Mouse (Mus musculus): Measurements from ENCODE around the gene Stxbp3.
"Not testable (repeated sequence)": the region's sequence is repeated elsewhere in the genome, so short reads cannot be mapped to it uniquely, and the experiment has no call there.

Gene Stxbp3

DNA sequence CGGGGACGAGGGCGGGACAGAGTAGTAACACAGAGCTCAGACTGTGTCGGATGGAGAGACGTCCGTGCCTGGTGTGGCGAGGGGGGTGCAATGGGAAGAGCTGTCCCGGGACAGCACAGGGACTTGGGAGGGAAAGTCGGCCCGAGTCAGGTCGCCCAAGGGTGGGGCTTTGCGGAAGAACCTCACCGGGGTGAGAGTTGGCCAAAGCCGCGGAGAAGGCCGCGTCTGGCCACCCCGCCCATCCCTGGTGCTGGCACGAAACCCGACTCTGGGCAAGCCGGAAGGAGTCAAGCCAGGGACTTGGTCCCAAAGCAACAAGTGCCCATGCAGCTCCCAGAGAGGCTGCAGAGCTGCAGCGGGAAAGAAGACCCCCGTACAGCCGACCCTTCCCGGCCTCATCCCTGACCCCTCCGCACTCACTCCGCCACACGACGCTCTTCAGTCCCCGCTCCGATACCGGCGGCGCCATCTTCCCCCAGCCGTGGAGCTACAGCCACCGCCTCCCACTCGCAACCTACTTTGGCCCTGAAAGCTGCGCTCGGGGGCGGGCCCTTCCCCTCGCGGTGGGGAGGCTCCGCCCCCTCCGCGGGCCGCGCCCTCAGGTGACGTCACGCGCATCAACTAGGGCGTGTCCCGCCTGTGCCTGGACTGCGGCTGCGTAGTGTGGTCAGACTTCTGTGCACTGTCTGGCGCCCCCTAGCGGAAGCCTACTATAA, at the start of gene Stxbp3:
Gene Stxbp3, minus strand, starts transcription at position 527 of the 716 bp plus-strand sequence.
- peak; percentile 98 for DNase-seq (ENCODE audit: low spot score)

DNA sequence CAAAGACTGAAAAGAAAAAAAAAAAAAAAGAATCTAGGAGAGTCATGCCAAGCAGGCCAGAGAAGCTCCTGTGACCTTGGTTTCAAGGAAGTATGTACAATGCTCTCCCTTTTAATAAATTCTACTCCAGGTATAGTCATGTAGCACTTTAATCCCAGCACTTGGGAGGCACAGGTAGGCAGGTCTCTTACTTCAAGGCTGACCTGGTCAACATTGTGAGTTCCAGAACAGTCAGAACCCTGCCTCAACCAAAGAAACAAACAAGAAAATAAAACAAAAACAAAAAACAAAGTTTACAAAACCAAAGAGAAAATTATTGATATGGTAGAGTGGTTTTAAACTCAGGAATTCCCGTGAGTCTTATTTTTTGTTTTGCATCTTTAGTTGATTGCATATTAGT, 49.6 kb upstream of the Stxbp3 start, which contains the start of gene Fndc7:
Gene Fndc7, minus strand, starts transcription at position 101 of the 400 bp plus-strand sequence.
- DNase-seq (ENCODE audit: low spot score): no peak

DNA sequence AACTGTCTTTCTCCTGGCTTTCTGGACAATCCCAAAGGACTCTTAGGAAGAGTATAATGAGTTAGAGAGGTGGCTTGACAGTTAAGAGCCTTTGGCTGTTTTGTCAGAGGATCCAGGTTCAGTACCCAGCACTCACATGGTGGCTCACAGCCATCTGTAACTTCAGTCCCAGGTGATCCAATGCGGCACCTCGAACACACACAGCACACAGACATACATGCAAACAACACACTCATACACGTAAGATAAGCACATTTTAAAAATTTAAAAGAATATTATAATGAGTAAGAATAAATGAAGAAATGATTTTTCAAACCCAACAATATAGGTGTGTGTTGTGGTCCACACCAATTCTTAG, 47.3 kb upstream of the Stxbp3 start:
- no peak for DNase-seq (ENCODE audit: low spot score)

DNA sequence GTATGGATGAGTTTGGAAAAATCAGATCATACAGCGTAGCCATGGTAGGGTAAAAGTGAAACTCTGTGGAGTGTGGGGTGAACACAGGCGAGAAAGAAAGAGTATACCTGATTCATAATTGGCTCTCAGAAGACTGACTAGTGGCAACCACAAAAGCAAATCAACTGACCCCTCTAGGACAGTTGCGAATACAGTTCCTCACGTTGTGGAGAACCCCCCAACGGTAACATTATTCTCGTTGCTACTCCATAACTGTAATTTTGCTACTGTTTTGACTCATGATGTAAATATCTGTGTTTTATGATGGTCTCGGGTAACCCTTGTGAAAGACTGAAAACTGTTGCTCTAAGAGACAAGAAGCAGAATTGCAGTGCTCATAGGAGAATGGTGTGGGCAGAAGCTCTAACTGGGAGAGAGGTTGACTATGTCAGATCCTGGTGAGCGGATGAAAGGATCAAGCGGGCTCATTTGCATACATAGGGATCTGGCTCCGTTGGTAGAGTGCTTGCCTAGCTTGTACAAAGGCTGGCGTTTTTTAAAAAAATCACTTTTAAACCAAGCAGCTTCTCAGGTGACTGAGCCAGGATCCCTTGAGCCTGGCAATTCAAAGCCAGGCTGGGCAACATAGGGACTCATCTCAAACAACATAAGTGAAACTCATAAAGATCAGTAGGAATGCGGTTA, 46.8 kb upstream of the Stxbp3 start:
- no peak for DNase-seq (ENCODE audit: low spot score)

DNA sequence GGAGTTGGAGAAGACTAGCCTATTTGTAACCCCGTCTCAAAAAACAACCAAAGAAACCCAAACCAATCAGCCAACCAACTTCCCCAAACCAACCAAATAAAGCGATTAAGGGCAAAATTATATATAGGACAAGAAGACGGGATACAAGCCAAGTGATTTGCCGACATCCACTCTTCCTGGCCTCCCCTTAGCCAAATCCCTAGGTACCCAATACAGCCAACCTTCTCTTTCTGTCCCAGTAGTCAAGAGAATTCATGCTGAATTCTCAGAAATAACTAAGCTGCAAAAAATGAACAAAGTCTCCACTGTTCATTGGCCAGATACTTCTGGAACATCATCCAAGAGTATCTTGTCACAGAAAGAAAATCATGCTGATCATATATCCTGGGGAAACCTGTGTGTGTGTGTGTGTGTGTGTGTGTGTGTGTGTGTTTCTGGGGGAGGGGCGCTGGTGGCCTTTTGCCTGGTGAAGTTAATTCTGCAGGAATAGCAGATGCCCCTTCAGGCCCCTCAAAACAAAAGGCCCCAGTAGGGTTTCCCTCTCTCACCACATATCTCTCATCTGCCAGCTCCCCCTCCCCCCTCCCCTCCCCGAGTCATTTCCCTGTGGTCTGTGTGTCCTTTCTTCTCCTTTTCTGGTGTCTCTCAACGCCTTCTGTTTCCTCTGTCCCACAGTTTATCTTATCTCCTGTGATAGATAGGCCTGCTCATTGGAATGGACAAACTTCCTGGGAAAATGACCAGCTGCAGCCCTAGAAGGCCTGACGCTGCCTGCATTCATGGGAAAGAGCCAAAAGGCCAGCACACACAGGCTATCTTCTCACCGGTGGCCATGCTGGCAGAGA, 45.6 kb upstream of the Stxbp3 start:
- DNase-seq (ENCODE audit: low spot score): no peak

DNA sequence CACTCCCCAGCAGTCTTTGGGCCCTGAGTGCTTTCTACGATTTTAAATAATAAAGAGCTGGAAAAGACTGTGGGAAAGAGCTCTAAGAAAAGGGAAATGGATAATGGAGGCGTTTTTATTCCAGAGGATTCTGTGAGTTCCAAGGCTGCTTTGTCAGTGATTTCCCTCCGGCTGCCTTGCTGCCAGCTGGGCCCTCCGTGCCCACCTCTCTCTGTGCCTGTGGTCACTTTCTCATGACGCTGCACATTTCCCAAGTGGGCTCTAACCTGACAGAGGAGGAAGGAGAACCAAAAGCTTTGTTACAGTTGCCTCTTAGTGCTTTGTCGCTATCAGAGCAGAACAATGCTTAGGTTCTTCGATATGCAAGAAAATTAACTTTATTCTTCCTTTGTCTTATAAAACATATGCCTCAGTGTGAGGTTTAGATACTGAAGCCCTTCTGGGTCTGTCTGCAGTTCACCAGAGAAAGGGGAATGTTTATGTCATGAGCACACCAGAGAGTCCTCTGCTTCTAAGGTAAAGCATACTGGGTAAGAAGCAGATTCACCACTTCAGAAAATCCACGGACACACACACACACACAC, 44.5 kb upstream of the Stxbp3 start:
- DNase-seq (ENCODE audit: low spot score): no peak

DNA sequence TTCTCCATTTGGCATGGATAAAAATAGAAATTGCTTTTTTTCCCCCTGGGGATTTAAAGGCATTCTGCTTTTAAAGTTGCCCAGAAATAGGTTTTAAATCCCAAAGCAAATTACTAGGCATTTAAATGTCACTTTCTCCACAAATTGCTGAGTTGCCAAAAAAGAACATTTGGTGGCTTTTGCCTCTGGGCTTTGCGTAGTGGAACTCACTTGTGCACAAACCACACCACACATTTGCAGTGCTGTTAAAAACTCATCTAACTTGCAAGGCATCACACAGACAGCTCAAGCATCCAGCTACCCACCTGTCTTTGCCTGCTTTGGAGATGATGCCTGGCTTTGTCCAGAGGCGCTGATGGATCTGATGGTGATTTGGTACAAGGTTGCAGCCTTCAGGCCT, 42.7 kb upstream of the Stxbp3 start:
- DNase-seq (ENCODE audit: low spot score): no peak

DNA sequence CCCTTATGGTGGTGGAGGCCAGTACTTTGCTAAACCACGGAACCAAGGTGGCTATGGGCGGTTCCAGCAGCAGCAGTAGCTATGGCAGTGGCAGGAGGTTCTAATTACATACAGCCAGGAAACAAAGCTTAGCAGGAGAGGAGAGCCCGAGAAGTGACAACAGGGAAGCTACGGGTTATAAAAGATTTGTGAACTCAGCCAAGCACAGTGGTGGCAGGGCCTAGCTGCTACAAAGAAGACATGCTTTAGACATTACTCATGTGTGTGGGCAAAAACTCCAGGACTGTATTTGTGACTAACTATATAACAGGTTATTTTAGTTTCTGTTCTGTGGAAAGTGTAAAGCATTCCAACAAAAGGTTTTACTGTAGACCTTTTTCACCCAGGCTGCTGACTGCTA, 41.5 kb upstream of the Stxbp3 start:
- not testable (repeated sequence) for DNase-seq (ENCODE audit: low spot score)

DNA sequence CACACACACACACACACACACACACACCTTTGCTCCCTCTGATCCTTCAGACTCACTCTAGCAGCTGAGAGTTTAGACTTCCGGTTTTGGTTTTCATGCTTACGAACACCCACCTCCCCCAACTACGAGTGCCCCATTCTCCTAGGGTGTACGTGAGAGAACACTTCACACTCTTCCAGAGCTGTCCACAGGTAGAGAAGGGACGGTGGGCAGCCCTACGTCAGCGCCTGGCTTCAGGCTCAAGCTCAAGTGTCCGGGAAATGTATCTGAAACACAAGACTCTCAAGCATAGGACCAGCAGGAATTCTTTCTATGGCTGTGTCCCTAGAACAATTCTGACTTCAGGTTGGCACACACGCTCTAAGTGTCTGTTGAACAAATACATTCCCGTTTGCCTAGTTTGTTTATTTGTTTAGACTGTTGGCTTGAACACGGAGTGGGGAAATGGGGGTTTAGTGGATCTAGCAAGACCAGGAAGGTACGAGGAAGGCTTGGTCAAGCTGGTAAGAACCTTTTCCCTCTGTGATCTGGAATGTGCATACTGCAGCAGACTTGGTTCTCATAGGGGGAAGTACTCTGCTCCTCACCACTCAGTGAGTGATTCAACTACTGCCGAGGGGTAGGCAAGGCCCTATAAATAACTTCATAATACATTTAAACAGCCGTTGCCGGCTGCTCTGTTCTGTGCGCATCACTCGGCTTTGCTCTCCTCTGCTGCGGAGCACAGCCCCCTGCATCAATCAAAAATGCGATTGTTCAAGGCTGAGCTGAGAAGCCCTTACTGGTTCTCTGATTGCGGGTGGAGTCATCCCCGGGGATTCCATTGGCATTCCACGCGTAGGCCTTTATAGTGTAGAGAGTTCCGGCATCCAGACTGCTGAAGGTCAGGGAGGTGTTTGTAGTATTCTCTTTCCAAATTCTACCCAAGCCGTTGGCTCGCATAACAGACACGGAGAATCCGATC, 40.5 kb upstream of the Stxbp3 start:
- peak; percentile 22 for DNase-seq (ENCODE audit: low spot score)

DNA sequence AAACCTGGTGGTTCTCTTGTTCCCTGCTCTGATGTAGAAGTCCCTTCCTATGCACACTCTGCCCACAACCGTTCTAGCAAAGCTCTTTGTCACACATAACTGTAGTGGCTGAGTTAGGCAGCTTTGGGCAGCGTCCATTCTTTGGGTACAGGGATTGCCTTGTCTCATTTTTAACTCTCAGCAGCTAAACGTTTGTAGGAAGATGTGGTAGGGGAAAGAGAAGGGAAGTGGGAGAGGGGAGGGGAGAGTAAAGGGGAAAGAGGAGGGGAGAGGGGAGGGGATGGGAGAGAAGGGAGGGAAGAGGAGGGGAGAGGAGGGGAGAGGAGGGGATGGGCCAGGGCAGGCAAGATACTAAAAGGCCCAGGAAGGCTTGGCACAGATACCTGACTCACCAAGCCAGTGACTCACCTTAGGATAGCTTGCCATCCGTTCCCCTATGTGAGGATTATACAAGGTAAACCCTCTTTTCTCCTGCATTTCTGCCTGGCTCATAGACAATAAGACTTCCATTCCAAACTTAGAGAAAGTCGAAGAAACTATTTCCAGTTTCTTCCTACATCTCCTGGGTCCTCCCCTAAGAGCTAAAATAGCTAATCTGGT, 39.6 kb upstream of the Stxbp3 start:
- no peak for DNase-seq (ENCODE audit: low spot score)

DNA sequence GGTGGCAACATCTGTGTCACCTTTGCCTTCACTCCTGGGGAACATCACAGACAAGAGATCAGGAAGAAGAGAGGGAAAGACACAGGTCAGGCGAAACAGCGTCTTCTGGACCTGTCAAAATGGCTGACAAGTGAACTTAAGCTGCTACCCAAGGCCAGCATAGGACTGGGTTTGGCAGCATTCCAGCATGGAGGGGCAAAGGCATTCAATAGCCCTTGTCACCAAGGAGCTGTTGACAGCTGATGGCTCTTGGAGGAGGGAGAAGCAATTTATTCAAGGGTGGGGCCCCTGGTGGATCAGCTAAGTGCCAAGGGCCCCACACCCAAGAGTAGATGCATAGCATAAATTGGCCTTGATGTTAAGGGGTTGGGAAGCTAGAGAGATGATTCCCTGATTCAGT, 38.8 kb upstream of the Stxbp3 start:
- no peak for DNase-seq (ENCODE audit: low spot score)

DNA sequence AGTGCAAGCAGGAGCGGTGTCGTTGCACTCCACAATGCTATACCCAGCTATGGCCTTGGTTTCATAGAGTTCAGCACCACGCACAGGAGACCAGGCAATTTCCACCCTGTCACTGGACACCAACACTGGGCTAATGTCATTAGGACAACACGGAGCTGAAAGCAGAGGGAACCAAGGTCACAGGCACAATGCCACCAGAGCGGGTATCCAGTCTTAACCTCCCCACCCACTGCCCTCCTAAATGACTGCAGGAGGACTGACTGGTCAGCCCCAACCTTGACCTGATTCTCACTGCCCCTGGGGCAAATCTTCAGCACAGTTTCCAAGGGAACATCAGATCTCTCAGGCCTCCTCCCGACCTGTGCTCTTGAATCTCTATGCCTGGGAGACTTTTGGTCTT, 30.3 kb upstream of the Stxbp3 start:
- no peak for DNase-seq (ENCODE audit: low spot score)

DNA sequence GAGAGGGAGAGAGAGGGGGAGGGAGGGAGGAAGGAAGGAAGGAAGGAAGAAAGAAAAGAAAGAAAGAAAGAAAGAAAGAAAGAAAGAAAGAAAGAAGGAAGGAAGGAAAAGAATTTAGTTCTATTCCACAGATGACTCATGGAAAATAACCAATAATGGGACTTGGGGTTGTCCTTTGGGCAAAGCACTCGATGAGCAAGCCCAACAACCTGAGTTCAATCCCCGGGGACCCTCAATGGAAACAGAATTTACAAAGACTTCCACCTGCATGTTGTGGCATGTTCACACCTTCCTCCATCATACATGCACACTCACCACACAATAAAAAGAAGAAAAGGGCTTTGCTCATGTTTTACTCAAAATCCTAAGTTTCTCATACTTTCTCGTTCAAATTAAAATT, 27.1 kb upstream of the Stxbp3 start:
- no peak for DNase-seq (ENCODE audit: low spot score)

DNA sequence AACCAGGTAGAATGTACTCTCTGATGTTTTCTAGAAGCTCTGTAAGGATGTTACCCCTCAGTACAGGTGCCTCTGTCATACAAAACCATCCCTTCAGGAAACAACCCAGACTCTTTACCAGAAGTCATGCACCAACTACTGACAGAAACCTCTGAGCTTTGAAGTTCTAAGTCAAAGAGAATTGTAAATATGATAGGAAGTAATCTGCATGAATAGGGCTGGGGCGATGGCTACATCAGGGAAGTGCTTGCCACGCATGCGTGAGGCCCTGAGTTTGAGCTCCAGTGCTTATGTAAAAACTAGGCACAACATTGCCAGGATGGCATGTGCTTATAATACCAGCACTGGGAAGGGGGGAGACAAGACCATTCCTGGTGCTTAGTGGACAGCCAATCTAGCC, 25.4 kb upstream of the Stxbp3 start:
- DNase-seq (ENCODE audit: low spot score): no peak

DNA sequence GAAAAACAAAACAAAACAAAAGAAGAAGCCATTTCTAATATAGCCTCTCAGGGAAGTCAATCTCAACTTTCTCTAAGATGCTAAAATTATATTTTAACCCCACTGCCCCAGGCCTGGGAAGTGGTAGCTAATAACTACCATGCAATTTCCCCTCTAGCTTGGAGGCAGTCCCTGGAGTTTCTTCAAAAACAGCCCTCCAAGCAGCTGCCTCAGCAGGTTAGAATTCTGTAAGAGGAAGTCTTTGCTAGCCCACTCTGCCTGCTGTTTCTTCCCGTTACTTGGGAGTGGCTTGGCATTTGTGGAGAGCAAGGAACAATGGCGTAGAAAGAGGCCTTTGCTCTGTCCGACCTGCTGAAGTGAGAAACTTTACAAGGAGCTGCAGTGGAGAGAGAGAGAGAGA, 24.8 kb upstream of the Stxbp3 start:
- no peak for DNase-seq (ENCODE audit: low spot score)

DNA sequence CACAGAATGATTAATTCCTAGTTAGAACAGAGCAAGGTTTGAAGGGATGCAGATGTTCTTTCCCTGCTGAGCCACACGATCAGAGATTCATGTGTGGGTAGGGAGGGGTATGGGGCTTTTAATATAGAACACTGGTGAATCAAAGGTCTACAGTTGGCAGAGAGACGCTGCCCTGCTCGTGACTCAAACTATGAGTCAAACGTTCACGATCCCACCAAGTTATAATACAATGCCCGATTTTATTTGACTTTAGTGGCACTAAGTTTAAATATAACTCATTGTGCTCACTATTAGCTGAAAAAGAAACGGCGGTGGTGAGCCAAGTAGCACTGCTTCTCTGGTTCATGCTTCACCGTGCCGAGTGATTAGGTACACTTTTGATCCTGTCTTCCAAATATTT, 22.8 kb upstream of the Stxbp3 start:
- no peak for DNase-seq (ENCODE audit: low spot score)

DNA sequence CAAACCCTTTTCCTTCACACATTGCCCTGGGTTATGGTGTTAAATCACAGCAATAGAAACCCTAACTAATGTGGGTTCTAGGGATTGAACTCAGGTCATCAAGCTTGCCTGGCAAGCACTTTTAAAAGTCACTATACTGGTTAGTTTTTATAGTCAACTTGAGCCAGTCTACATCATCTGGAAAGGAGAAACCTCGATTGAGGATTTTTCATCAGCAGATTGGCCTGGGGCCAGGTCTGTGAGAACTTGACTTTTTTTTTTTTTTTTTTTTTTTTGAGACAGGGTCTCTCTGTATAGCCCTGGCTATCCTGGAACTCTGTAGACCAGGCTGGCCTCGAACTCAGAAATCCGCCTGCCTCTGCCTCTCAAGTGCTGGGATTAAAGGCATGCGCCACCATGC, 22.0 kb upstream of the Stxbp3 start:
- DNase-seq (ENCODE audit: low spot score): not testable (repeated sequence)

DNA sequence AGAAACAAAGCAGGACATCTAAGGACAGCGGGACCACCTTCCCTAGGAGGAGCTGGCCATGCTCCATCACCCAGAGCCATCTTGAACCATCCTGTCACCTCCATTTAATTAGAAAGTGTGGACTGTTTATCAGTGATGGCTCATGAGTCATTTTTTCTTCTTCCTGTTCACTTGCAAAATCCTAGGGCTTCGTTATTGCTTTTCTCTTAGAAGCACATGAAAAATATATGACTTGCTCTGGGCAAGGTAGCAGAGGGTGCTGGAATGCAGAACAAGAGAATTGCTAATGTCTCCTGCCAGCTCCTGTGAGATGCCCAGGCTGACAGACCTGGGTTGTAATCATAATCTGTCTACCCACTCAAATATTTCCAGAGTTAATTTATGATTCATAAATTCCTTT, 20.5 kb upstream of the Stxbp3 start:
- DNase-seq (ENCODE audit: low spot score): no peak

DNA sequence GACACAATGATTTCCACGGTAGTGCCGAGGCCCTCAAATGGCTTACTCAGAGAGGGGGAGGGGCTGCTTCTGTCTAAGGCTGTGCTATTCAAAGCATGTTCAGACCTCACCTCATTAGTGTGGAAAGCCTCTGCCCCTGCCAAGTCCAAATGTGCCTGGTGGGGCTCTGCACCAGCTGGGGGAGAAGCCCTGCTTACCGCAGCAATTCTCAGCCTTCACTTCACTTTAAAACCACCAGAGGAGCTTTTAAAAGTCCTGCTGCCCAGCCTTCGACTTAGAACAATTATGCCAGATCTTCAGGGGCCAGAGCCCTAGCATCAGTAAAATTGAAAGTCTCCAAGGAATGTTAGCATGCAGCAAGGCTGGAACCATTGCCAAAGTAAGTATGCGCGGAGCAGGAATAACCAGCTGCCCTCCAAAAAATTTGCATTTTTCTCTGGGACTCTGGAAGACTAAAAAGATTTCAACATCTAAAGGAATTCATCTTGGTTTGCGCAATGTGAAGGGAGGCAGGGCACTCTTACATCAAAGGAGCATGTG, 18.0 kb upstream of the Stxbp3 start:
- DNase-seq (ENCODE audit: low spot score): no peak

DNA sequence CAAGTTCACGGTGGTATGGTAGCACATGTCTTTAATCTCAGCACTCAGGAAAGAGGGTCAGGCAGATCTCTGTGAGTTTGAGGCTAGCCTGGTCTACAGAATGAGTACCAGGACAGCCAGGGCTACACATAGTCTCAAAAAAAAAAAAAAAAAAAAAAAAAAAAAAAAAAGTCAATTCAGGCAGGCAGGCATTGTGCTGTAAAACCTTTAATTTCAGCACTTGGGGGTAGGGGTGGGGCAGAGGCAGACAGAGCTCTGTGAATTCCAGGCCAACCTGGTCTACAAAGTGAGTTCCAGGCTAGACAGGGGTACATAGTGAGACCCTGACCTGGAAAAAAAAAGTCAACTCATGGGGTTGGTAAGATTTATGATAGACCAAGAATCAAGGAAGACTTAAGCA, 17.4 kb upstream of the Stxbp3 start:
- no peak for DNase-seq (ENCODE audit: low spot score)

DNA sequence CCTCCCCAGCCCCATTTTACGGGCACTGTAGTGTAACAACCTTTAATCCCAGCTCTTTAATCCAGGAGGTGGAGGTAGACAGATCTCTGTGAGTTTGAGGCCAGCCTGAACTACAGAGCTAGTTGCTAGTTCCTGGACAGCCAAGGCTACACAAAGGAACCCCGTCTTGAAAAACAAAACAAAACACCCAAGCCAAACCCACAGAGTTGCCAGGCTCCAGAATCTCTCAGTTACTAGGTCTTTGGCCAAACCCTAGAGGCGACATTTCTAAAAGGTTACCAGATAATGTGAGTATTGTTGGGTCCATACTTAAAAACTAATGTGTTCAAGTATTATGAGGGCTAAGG, 16.8 kb upstream of the Stxbp3 start:
- DNase-seq (ENCODE audit: low spot score): no peak

All from left cerebral cortex, adult 11 months (tissue).